Mouse (Mus musculus) thymus, adult 2 months (tissue): Measurements from ENCODE around the gene Sap30bp. TPM values are rescaled to one million over a fixed set of nuclear protein-coding genes. Genes with fewer than 3 reads are reported as not detected.

Experiments
- DNase-seq: peaks from one replicate; pipeline ENCODE4 v3.0.0; 2021
- H3K27ac ChIP-seq: fragments of 200-500 bp; 2 replicates; pipeline ENCODE4 v1.5.1; 2012; ENCODE audit warnings: low read length, control low read depth; ENCODE audit not compliant: control insufficient read depth, insufficient read depth
- H3K27me3 ChIP-seq: fragments of 200-500 bp; 2 replicates; pipeline ENCODE4 v1.6.1; 2012; ENCODE audit warnings: mild to moderate bottlenecking, low read length, moderate library complexity, mixed read lengths; ENCODE audit not compliant: control insufficient read depth, insufficient read depth
- H3K36me3 ChIP-seq: fragments of 200-500 bp; 2 replicates; pipeline ENCODE4 v1.6.1; 2012; ENCODE audit warnings: mild to moderate bottlenecking, low read length, moderate library complexity; ENCODE audit not compliant: control insufficient read depth, insufficient read depth
- H3K4me1 ChIP-seq: fragments of 200-500 bp; replicated peaks from 2 replicates; pipeline ENCODE4 v1.6.1; 2012; ENCODE audit warnings: low read length; ENCODE audit not compliant: control insufficient read depth, insufficient read depth
- H3K4me3 ChIP-seq: fragments of 200-500 bp; 2 replicates; pipeline ENCODE4 v1.5.1; 2012; ENCODE audit warnings: mild to moderate bottlenecking, low read length, control low read depth, moderate library complexity; ENCODE audit not compliant: control insufficient read depth, insufficient read depth
- CTCF ChIP-seq: fragments of 200-500 bp; IDR thresholded peaks from 2 replicates; pipeline ENCODE4 v1.5.1; 2012; ENCODE audit warnings: mild to moderate bottlenecking, control low read depth, low read length, moderate library complexity, borderline replicate concordance; ENCODE audit not compliant: control insufficient read depth, poor library complexity, insufficient read depth; ENCODE audit errors: extremely low read depth
- POLR2A ChIP-seq: fragments of 200-500 bp; IDR thresholded peaks from 2 replicates; pipeline ENCODE4 v1.6.1; 2012; ENCODE audit warnings: mild to moderate bottlenecking, low read length, control low read depth, moderate library complexity; ENCODE audit not compliant: control insufficient read depth, poor library complexity, insufficient read depth; ENCODE audit errors: extremely low read depth
- WGBS: fragments of 180-500 bp; shearing (Covaris S2); methylation state at CpG from one replicate; pipeline ENCODE4 v1.1.7; 2018; 5-methylcytosine and 5-hydroxymethylcytosine counted together
- polyA plus RNA-seq: library from polyadenylated mRNA; depleted of rRNA; stranded (reverse); fragments of >200 nt; gene quantifications from 2 replicates; pipeline ENCODE4 v1.2.3, GENCODE M21; 2012; rRNA removed

The Sap30bp gene
- polyA plus RNA-seq = 43.4 and 44.8 TPM in 2 replicates

GRCm38 (mm10) chr11:115933108-115933746 is at the start of gene Sap30bp, which contains the start of gene Recql5:
TSS of gene Sap30bp (plus strand) at chr11:115933282.
TSS of gene Recql5 (minus strand) at chr11:115933477.
- DNase-seq = peak; percentile 96

GRCm38 (mm10) chr11:115884361-115884760 is 48.7 kb upstream of the Sap30bp start:
- Histone ChIP-seq H3K36me3 (no peaks in the 10 kb centered on the region), H3K27ac (no peak overlapping the region), H3K27me3 (no peaks in the 10 kb centered on the region), H3K4me3 (no peak overlapping the region), H3K4me1 (no peaks in the 10 kb centered on the region)
- 96% methylated on average over 3 of the region's 3 CpGs for WGBS
- DNase-seq = no peak
- TF ChIP-seq CTCF (no peak), POLR2A (no peak)

More at GRCm38 (mm10) chr11:115933108-115933746, at the start of gene Sap30bp, which contains the start of gene Recql5:
- under 1% methylated on average over 28 of the region's 28 CpGs for WGBS
- TF ChIP-seq CTCF = no peak
- peak; percentile 64; the same call in 1 of the 2 replicates for TF ChIP-seq POLR2A
- no peak within 1 kb of the TSS for H3K27ac ChIP-seq
- no peaks in the 10 kb centered on the region; the same call in none of the 2 replicates for H3K36me3 ChIP-seq
- H3K4me1 ChIP-seq = peaks cover 3% of the 10 kb centered on the region
- H3K4me3 ChIP-seq = peak within 1 kb of the TSS; percentile 86
- no peaks in the 10 kb centered on the region for H3K27me3 ChIP-seq

- no peak for TF ChIP-seq POLR2A
- no peak for TF ChIP-seq CTCF
- Histone ChIP-seq H3K36me3 (no peaks in the 10 kb centered on the region), H3K27me3 (no peaks in the 10 kb centered on the region), H3K4me1 (peaks cover 4% of the 10 kb centered on the region; the same call in 1 of the 2 replicates), H3K4me3 (no peak overlapping the region), H3K27ac (no peak overlapping the region)
- 91% methylated on average over 11 of the region's 11 CpGs for WGBS
- DNase-seq = no peak
Measured at GRCm38 (mm10) chr11:115885281-115885680, 47.8 kb upstream of the Sap30bp start.

- H3K4me3 ChIP-seq = no peak overlapping the region
- no peaks in the 10 kb centered on the region for H3K27me3 ChIP-seq
- H3K4me1 ChIP-seq = peaks cover 4% of the 10 kb centered on the region; the same call in 1 of the 2 replicates
- 98% methylated on average over 11 of the region's 11 CpGs for WGBS
- no peak for DNase-seq
- TF ChIP-seq POLR2A = no peak
- TF ChIP-seq CTCF = no peak
- H3K27ac ChIP-seq = no peak overlapping the region
- no peaks in the 10 kb centered on the region for H3K36me3 ChIP-seq
Measured at GRCm38 (mm10) chr11:115886446-115886845, 46.6 kb upstream of the Sap30bp start.

GRCm38 (mm10) chr11:115888020-115888419 is 45.1 kb upstream of the Sap30bp start:
- no peak for DNase-seq
- H3K36me3 ChIP-seq = no peaks in the 10 kb centered on the region
- 68% methylated on average over 5 of the region's 5 CpGs for WGBS
- H3K4me3 ChIP-seq = no peak overlapping the region
- H3K4me1 ChIP-seq = peaks cover 4% of the 10 kb centered on the region; the same call in 1 of the 2 replicates
- TF ChIP-seq CTCF (no peak), POLR2A (no peak)
- no peaks in the 10 kb centered on the region for H3K27me3 ChIP-seq
- no peak overlapping the region for H3K27ac ChIP-seq

GRCm38 (mm10) chr11:115889159-115889558 is 43.9 kb upstream of the Sap30bp start:
- 91% methylated on average over 6 of the region's 6 CpGs for WGBS
- Histone ChIP-seq H3K4me1 (peaks cover 4% of the 10 kb centered on the region; the same call in 1 of the 2 replicates), H3K27me3 (no peaks in the 10 kb centered on the region), H3K36me3 (no peaks in the 10 kb centered on the region), H3K4me3 (no peak overlapping the region), H3K27ac (no peak overlapping the region)
- no peak for DNase-seq
- no peak for TF ChIP-seq CTCF
- TF ChIP-seq POLR2A = no peak

- H3K36me3 ChIP-seq = no peaks in the 10 kb centered on the region
- no peak overlapping the region for H3K27ac ChIP-seq
- no peak for DNase-seq
- TF ChIP-seq POLR2A (no peak), CTCF (no peak)
- peaks cover 4% of the 10 kb centered on the region; the same call in 1 of the 2 replicates for H3K4me1 ChIP-seq
- no peak overlapping the region for H3K4me3 ChIP-seq
- WGBS = 97% methylated on average over 6 of the region's 6 CpGs
- no peaks in the 10 kb centered on the region for H3K27me3 ChIP-seq
Measured at GRCm38 (mm10) chr11:115892213-115892612, 40.9 kb upstream of the Sap30bp start.
